Mouse (Mus musculus) intestine, embryonic 14.5 days (tissue): Measurements from ENCODE around the gene Cmtm8. TPM values are rescaled to one million over a fixed set of nuclear protein-coding genes. Genes with fewer than 3 reads are reported as not detected.

Experiments
- ATAC-seq: fragments of 200-750 bp; cut with Nextera tagmentation; replicated peaks from 2 replicates; pipeline ENCODE4 v1.8.0; 2017; ENCODE audit warnings: low read depth, moderate number of reproducible peaks, moderate TSS enrichment, moderate library complexity; ENCODE audit not compliant: low FRiP score, low TSS enrichment
- DNase-seq: peaks from one replicate; pipeline ENCODE4 v3.0.0-alpha.2; 2018; ENCODE audit warnings: low spot score
- H3K27ac ChIP-seq: fragments of 300-500 bp; sonication (generic); 2 replicates; pipeline ENCODE4 v1.5.1; 2014; ENCODE audit warnings: low read depth, mild to moderate bottlenecking, control low read depth
- H3K27me3 ChIP-seq: fragments of 300-500 bp; sonication (generic); replicated peaks from 2 replicates; pipeline ENCODE4 v1.6.1; 2014; ENCODE audit warnings: low read length, control low read depth; ENCODE audit not compliant: control insufficient read depth, insufficient read depth
- H3K36me3 ChIP-seq: fragments of 300-500 bp; sonication (generic); 2 replicates; pipeline ENCODE4 v1.6.1; 2014; ENCODE audit warnings: low read length, control low read depth; ENCODE audit not compliant: control insufficient read depth, insufficient read depth
- H3K4me1 ChIP-seq: fragments of 300-500 bp; sonication (generic); replicated peaks from 2 replicates; pipeline ENCODE4 v1.6.1; 2014; ENCODE audit warnings: low read length, control low read depth, mixed read lengths; ENCODE audit not compliant: control insufficient read depth, insufficient read depth
- H3K4me2 ChIP-seq: fragments of 300-500 bp; sonication (generic); 2 replicates; pipeline ENCODE4 v1.6.1; 2014; ENCODE audit warnings: low read length
- H3K4me3 ChIP-seq: fragments of 300-500 bp; sonication (generic); 2 replicates; pipeline ENCODE4 v1.5.1; 2014; ENCODE audit warnings: low read depth, low read length, control low read depth, mixed read lengths
- H3K9ac ChIP-seq: fragments of 300-500 bp; sonication (generic); 2 replicates; pipeline ENCODE4 v1.6.1; 2014; ENCODE audit warnings: mild to moderate bottlenecking, low read length
- H3K9me3 ChIP-seq: fragments of 300-500 bp; sonication (generic); 2 replicates; pipeline ENCODE4 v1.6.1; 2016; ENCODE audit warnings: low read length, control low read depth; ENCODE audit not compliant: control insufficient read depth
- WGBS: fragments of 180-500 bp; shearing (Covaris S2); extraction: QIAGEN DNeasy Blood & Tissue Kit; methylation state at CpG from one replicate; pipeline ENCODE4 v1.1.7; 2014; 5-methylcytosine and 5-hydroxymethylcytosine counted together
- polyA plus RNA-seq: library from polyadenylated mRNA; unstranded; fragments of >200 nt; fragmentation: Nextera tagmentation; extraction: Ambion mirVana; gene quantifications from 2 replicates; pipeline ENCODE4 v1.2.1, GENCODE M21; 2014

Cmtm8 gene
- polyA plus RNA-seq, 1 experiment from 2014 or later, result 42.4 TPM

- Histone ChIP-seq H3K27ac (no peak overlapping the region), H3K4me2 (no peak overlapping the region), H3K4me1 (peaks cover 10% of the 10 kb centered on the region), H3K27me3 (no peaks in the 10 kb centered on the region), H3K9ac (no peak overlapping the region), H3K9me3 (no peaks in the 10 kb centered on the region), H3K36me3 (peaks cover 3% of the 10 kb centered on the region; the same call in 1 of the 2 replicates), H3K4me3 (no peak overlapping the region)
- DNase-seq, result no peak
- ATAC-seq, result no peak
- 60% methylated on average over 6 of the region's 6 CpGs for WGBS
These were observed 66.5 kb downstream of the Cmtm8 start for GRCm38 (mm10) chr9:114777178-114778046.

GRCm38 (mm10) chr9:114776361-114776760 is 67.6 kb downstream of the Cmtm8 start:
- Histone ChIP-seq H3K36me3 (peaks cover 4% of the 10 kb centered on the region; the same call in 1 of the 2 replicates), H3K9ac (no peak overlapping the region), H3K4me2 (no peak overlapping the region), H3K4me1 (peaks cover 10% of the 10 kb centered on the region), H3K9me3 (no peaks in the 10 kb centered on the region), H3K4me3 (no peak overlapping the region), H3K27me3 (no peaks in the 10 kb centered on the region), H3K27ac (no peak overlapping the region)
- no peak for DNase-seq
- 88% methylated on average over 3 of the region's 3 CpGs for WGBS
- ATAC-seq, result no peak

GRCm38 (mm10) chr9:114775272-114775671 is 68.7 kb downstream of the Cmtm8 start:
- H3K27ac ChIP-seq, result no peak overlapping the region

GRCm38 (mm10) chr9:114774629-114775028 is 69.3 kb downstream of the Cmtm8 start:
- WGBS, result 64% methylated on average over 6 of the region's 6 CpGs
- H3K9me3 ChIP-seq, result no peaks in the 10 kb centered on the region
- no peak overlapping the region for H3K9ac ChIP-seq
- H3K4me2 ChIP-seq, result no peak overlapping the region
- no peak for ATAC-seq
- 0 out of 2 replicates have a peak, but pooled peaks cover 3% of the 10 kb centered on the region for H3K4me1 ChIP-seq
- DNase-seq, result no peak
- no peaks in the 10 kb centered on the region for H3K27me3 ChIP-seq
- no peak overlapping the region for H3K27ac ChIP-seq
- H3K4me3 ChIP-seq, result no peak overlapping the region
- peaks cover 4% of the 10 kb centered on the region; the same call in 1 of the 2 replicates for H3K36me3 ChIP-seq

More at GRCm38 (mm10) chr9:114775272-114775671, 68.7 kb downstream of the Cmtm8 start:
- no peaks in the 10 kb centered on the region for H3K27me3 ChIP-seq
- H3K9me3 ChIP-seq, result no peaks in the 10 kb centered on the region
- H3K4me1 ChIP-seq, result peaks cover 8% of the 10 kb centered on the region
- H3K36me3 ChIP-seq, result peaks cover 4% of the 10 kb centered on the region; the same call in 1 of the 2 replicates
- no peak overlapping the region for H3K4me3 ChIP-seq
- no peak for DNase-seq
- ATAC-seq, result no peak
- WGBS, result 68% methylated on average over 4 of the region's 4 CpGs
- no peak overlapping the region for H3K4me2 ChIP-seq
- no peak overlapping the region for H3K9ac ChIP-seq

GRCm38 (mm10) chr9:114771565-114771964 is 72.4 kb downstream of the Cmtm8 start:
- Histone ChIP-seq H3K27ac (no peak overlapping the region), H3K9ac (no peak overlapping the region), H3K4me1 (no peaks in the 10 kb centered on the region), H3K27me3 (no peaks in the 10 kb centered on the region), H3K9me3 (no peaks in the 10 kb centered on the region), H3K4me3 (no peak overlapping the region), H3K36me3 (peaks cover 4% of the 10 kb centered on the region; the same call in 1 of the 2 replicates), H3K4me2 (no peak overlapping the region)
- DNase-seq (no peak), ATAC-seq (no peak)
- WGBS, result 82% methylated on average over 7 of the region's 7 CpGs

- ATAC-seq (no peak), DNase-seq (no peak)
- no peak overlapping the region for H3K4me2 ChIP-seq
- H3K27me3 ChIP-seq, result no peaks in the 10 kb centered on the region
- no peaks in the 10 kb centered on the region for H3K4me1 ChIP-seq
- no peak overlapping the region for H3K4me3 ChIP-seq
- no peaks in the 10 kb centered on the region for H3K9me3 ChIP-seq
- no peak overlapping the region for H3K27ac ChIP-seq
- WGBS, result 94% methylated on average over 4 of the region's 4 CpGs
- H3K9ac ChIP-seq, result no peak overlapping the region
- H3K36me3 ChIP-seq, result peaks cover 4% of the 10 kb centered on the region; the same call in 1 of the 2 replicates
These were observed 73.7 kb downstream of the Cmtm8 start for GRCm38 (mm10) chr9:114770224-114770623.

GRCm38 (mm10) chr9:114768066-114768465 is 75.9 kb downstream of the Cmtm8 start:
- no peaks in the 10 kb centered on the region for H3K27me3 ChIP-seq
- H3K4me2 ChIP-seq, result no peak overlapping the region
- H3K9ac ChIP-seq, result no peak overlapping the region
- H3K36me3 ChIP-seq, result peaks cover 7% of the 10 kb centered on the region
- ATAC-seq (no peak), DNase-seq (no peak)
- 55% methylated on average over 10 of the region's 10 CpGs for WGBS
- H3K27ac ChIP-seq, result no peak overlapping the region
- no peaks in the 10 kb centered on the region for H3K9me3 ChIP-seq
- no peaks in the 10 kb centered on the region for H3K4me1 ChIP-seq
- H3K4me3 ChIP-seq, result no peak overlapping the region

- ATAC-seq (no peak), DNase-seq (no peak)
- no peak overlapping the region for H3K4me2 ChIP-seq
These were observed 76.4 kb downstream of the Cmtm8 start for GRCm38 (mm10) chr9:114767507-114767906.

More at GRCm38 (mm10) chr9:114767507-114767906, 76.4 kb downstream of the Cmtm8 start:
- Histone ChIP-seq H3K9ac (no peak overlapping the region), H3K27me3 (no peaks in the 10 kb centered on the region), H3K36me3 (peaks cover 11% of the 10 kb centered on the region), H3K4me3 (no peak overlapping the region), H3K9me3 (no peaks in the 10 kb centered on the region), H3K27ac (no peak overlapping the region), H3K4me1 (no peaks in the 10 kb centered on the region)
- 59% methylated on average over 2 of the region's 2 CpGs for WGBS
